Mouse (Mus musculus) limb, embryonic 11.5 days (tissue): ENCODE results near the gene Hnrnpm. TPM values are rescaled to one million over a fixed set of nuclear protein-coding genes. Genes with fewer than 3 reads are reported as not detected.
A peak's percentile ranks its signal among the peaks of the same experiment; 100 is the strongest.

Experiments used
- ATAC-seq: fragments of 200-750 bp; cut with Nextera tagmentation; 2 replicates; pipeline ENCODE4 v1.8.0; 2017; ENCODE audit warnings: low read depth; ENCODE audit not compliant: insufficient number of reproducible peaks, low FRiP score, low TSS enrichment
- DNase-seq: peaks from one replicate; pipeline ENCODE4 v3.0.0-alpha.2; 2015; ENCODE audit warnings: low spot score
- H3K27ac ChIP-seq: fragments of 300-500 bp; sonication (generic); replicated peaks from 2 replicates; pipeline ENCODE4 v1.5.1; 2014; ENCODE audit warnings: low read depth, mild to moderate bottlenecking, low read length
- H3K27me3 ChIP-seq: fragments of 300-500 bp; sonication (generic); 2 replicates; pipeline ENCODE4 v1.6.1; 2014; ENCODE audit warnings: mild to moderate bottlenecking, low read length, mixed read lengths; ENCODE audit not compliant: control insufficient read depth, insufficient read depth
- H3K36me3 ChIP-seq: fragments of 300-500 bp; sonication (generic); 2 replicates; pipeline ENCODE4 v1.6.1; 2014; ENCODE audit warnings: mild to moderate bottlenecking, low read length, moderate library complexity, mixed read lengths; ENCODE audit not compliant: control insufficient read depth, insufficient read depth
- H3K4me1 ChIP-seq: fragments of 300-500 bp; sonication (generic); 2 replicates; pipeline ENCODE4 v1.6.1; 2014; ENCODE audit warnings: low read length, mixed read lengths; ENCODE audit not compliant: control insufficient read depth, insufficient read depth
- H3K4me2 ChIP-seq: fragments of 300-500 bp; sonication (generic); 2 replicates; pipeline ENCODE4 v1.6.1; 2014; ENCODE audit warnings: low read depth, mild to moderate bottlenecking, moderate library complexity; ENCODE audit not compliant: severe bottlenecking
- H3K4me3 ChIP-seq: fragments of 300-500 bp; sonication (generic); 2 replicates; pipeline ENCODE4 v1.5.1; 2014; ENCODE audit warnings: low read depth, low read length
- H3K9ac ChIP-seq: fragments of 300-500 bp; sonication (generic); 2 replicates; pipeline ENCODE4 v1.6.1; 2014; ENCODE audit warnings: mild to moderate bottlenecking, low read length
- H3K9me3 ChIP-seq: fragments of 300-500 bp; sonication (generic); 2 replicates; pipeline ENCODE4 v1.6.1; 2016; ENCODE audit warnings: low read length; ENCODE audit not compliant: control insufficient read depth
- WGBS: fragments of 180-500 bp; shearing (Covaris S2); extraction: QIAGEN DNeasy Blood & Tissue Kit; methylation state at CpG from one replicate; pipeline ENCODE4 v1.1.7; 2014; 5-methylcytosine and 5-hydroxymethylcytosine counted together
- polyA plus RNA-seq: library from polyadenylated mRNA; unstranded; fragments of >200 nt; fragmentation: Nextera tagmentation; extraction: Ambion mirVana; gene quantifications from 2 replicates; pipeline ENCODE4 v1.2.1, GENCODE M21; 2014

The Hnrnpm gene
- polyA plus RNA-seq, 1 experiment from 2014 or later = 644 TPM

DNA sequence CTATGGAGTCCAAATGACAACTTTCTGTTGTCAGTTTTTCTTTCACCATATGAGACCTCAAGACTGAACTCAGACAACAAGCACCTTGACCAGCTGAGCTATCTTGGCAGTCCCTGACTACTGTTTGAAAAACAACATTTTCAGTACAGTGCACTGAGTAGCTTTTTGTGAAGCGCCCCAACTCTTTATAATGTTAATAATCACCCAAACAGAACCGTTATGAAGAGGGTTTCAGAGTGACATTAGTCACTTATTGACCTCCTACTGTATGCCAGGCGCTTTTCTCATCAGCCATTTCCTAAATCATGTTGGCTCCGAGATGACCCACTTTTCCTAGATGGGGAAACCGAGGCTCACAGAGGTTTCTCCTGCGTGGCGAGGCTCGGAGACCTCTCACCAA lies 31.3 kb upstream of the Hnrnpm start:
- peaks cover 4% of the 10 kb centered on the region; the same call in 1 of the 2 replicates for H3K4me1 ChIP-seq
- no peaks in the 10 kb centered on the region for H3K36me3 ChIP-seq
- no peaks in the 10 kb centered on the region for H3K9me3 ChIP-seq
- no peak overlapping the region for H3K27ac ChIP-seq
- peak overlapping the region; percentile 71 for H3K4me2 ChIP-seq
- H3K27me3 ChIP-seq = no peaks in the 10 kb centered on the region
- H3K9ac ChIP-seq = peak overlapping the region; percentile 65
- H3K4me3 ChIP-seq = peak overlapping the region; percentile 77
- 9% methylated on average over 8 of the region's 8 CpGs for WGBS
- no peak for ATAC-seq
- no peak for DNase-seq

DNA sequence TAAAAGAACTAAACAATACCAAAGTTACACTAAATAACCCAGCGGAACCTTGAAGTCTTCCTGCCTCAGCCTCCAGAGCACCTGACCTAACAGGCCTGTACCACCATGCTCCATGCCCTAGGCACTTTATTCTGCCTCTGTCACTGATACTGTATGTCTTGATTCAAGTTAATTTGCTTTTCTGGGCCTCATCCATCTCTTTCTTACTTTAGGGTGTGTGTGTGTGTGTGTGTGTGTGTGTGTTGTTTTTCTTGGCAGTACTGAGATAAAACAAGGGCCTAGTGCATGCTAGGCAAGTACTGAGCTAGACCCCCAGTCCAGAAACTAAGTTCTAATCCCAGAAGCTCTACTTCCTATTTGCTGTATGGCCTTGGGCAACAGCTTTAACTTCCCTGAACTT lies 30.6 kb upstream of the Hnrnpm start:
- no peaks in the 10 kb centered on the region for H3K9me3 ChIP-seq
- no peak for DNase-seq
- H3K27me3 ChIP-seq = no peaks in the 10 kb centered on the region
- no peak overlapping the region for H3K9ac ChIP-seq
- H3K4me2 ChIP-seq = no peak overlapping the region
- WGBS = 96% methylated on average over 1 of the region's 1 CpGs
- no peak overlapping the region for H3K27ac ChIP-seq
- no peaks in the 10 kb centered on the region for H3K36me3 ChIP-seq
- ATAC-seq = no peak
- no peak overlapping the region for H3K4me3 ChIP-seq
- H3K4me1 ChIP-seq = peaks cover 4% of the 10 kb centered on the region; the same call in 1 of the 2 replicates

DNA sequence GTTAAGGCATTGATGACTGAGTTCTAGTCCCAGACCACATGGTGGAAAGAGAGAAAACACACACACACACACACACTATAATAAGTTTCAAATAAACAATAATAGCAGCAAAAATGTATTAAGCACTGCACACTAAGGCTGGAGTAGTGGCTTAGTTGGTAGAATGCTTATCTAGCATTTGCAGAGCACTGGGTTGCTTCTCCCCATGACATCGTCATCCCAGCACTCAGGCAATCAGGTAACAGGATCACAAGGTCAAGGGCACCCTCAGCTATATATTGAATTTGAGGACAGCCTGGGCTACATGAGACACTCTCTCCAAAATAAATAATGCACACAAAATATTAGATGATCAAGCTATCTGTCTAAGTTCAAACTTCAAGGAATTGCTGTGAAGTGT lies 28.1 kb upstream of the Hnrnpm start:
- no peak overlapping the region for H3K4me3 ChIP-seq
- H3K9ac ChIP-seq = no peak overlapping the region
- H3K4me2 ChIP-seq = no peak overlapping the region
- H3K27me3 ChIP-seq = no peaks in the 10 kb centered on the region
- ATAC-seq = no peak
- H3K9me3 ChIP-seq = no peaks in the 10 kb centered on the region
- H3K27ac ChIP-seq = no peak overlapping the region
- peaks cover 4% of the 10 kb centered on the region; the same call in 1 of the 2 replicates for H3K4me1 ChIP-seq
- no peaks in the 10 kb centered on the region for H3K36me3 ChIP-seq
- WGBS = 83% methylated on average over 1 of the region's 1 CpGs
- no peak for DNase-seq

- DNase-seq = no peak
- no peak for ATAC-seq
- WGBS = 79% methylated on average over 5 of the region's 5 CpGs
- Histone ChIP-seq H3K27me3 (no peaks in the 10 kb centered on the region), H3K36me3 (0 out of 2 replicates have a peak, but pooled peaks cover 2% of the 10 kb centered on the region), H3K9me3 (no peaks in the 10 kb centered on the region), H3K27ac (no peak overlapping the region), H3K4me3 (no peak overlapping the region), H3K4me1 (peaks cover 4% of the 10 kb centered on the region; the same call in 1 of the 2 replicates), H3K9ac (no peak overlapping the region), H3K4me2 (no peak overlapping the region)
Observed at GRCm38 (mm10) chr17:33713271-33713670, 26.6 kb upstream of the Hnrnpm start.

DNA sequence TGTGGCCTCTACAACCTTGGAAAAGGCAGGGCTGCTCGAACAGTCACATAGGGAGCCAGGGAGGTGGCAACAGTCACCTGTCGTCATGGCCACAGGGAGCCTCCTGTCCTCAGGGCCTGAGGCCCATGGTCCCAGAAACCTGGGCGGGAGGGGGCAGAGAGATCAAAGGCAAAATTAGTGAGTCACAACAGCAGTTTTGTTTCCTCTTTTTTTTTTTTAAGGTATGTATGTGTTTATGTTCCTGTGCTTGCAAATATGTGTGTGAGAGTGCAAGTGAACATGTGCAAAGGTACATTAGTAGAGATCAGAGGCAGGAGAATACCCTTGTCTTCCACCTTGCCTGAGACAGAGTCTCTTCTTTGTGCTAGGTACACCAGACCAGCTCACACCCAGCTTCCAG lies 23.2 kb upstream of the Hnrnpm start:
- 82% methylated on average over 3 of the region's 3 CpGs for WGBS
- Histone ChIP-seq H3K4me2 (no peak overlapping the region), H3K27ac (no peak overlapping the region), H3K4me1 (no peaks in the 10 kb centered on the region), H3K9me3 (no peaks in the 10 kb centered on the region), H3K36me3 (0 out of 2 replicates have a peak, but pooled peaks cover 4% of the 10 kb centered on the region), H3K4me3 (no peak overlapping the region), H3K9ac (no peak overlapping the region), H3K27me3 (no peaks in the 10 kb centered on the region)
- no peak for DNase-seq
- no peak for ATAC-seq

- DNase-seq (no peak), ATAC-seq (no peak)
- 0 out of 2 replicates have a peak, but pooled peaks cover 5% of the 10 kb centered on the region for H3K36me3 ChIP-seq
- H3K4me3 ChIP-seq = no peak overlapping the region
- WGBS = 89% methylated on average over 9 of the region's 9 CpGs
- H3K27ac ChIP-seq = no peak overlapping the region
- H3K9ac ChIP-seq = no peak overlapping the region
- H3K27me3 ChIP-seq = no peaks in the 10 kb centered on the region
- H3K9me3 ChIP-seq = no peaks in the 10 kb centered on the region
- no peaks in the 10 kb centered on the region for H3K4me1 ChIP-seq
- no peak overlapping the region for H3K4me2 ChIP-seq
Observed at GRCm38 (mm10) chr17:33703091-33703490, 16.4 kb upstream of the Hnrnpm start.

GRCm38 (mm10) chr17:33702178-33702577 lies 15.5 kb upstream of the Hnrnpm start:
- no peak overlapping the region for H3K4me3 ChIP-seq
- H3K9me3 ChIP-seq = no peaks in the 10 kb centered on the region
- H3K4me2 ChIP-seq = no peak overlapping the region
- H3K9ac ChIP-seq = no peak overlapping the region
- no peak overlapping the region for H3K27ac ChIP-seq
- no peak for ATAC-seq
- 81% methylated on average over 1 of the region's 1 CpGs for WGBS
- H3K4me1 ChIP-seq = no peaks in the 10 kb centered on the region
- DNase-seq = no peak
- H3K36me3 ChIP-seq = peaks cover 9% of the 10 kb centered on the region; the same call in 1 of the 2 replicates
- H3K27me3 ChIP-seq = no peaks in the 10 kb centered on the region

DNA sequence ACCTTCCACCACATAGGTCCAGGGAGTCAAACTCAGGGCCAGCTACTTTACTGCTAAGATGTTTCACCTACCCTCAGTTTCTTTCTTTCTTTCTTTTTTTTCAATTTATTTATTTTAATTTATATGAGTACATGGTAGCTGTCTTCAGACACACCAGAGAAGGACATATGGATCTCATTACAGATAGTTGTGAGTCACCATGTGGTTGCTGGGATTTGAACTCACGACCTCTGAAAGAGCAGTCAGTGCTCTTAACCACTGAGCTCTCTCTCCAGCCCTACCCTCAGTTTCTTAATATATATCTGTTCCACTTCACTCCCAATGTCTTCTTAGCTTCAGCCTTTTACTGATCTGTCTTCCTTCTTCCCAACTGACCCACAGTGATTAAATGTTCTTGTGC lies 8.8 kb upstream of the Hnrnpm start:
- ATAC-seq (no peak), DNase-seq (no peak)
- Histone ChIP-seq H3K36me3 (peaks cover 9% of the 10 kb centered on the region; the same call in 1 of the 2 replicates), H3K9ac (no peak overlapping the region), H3K9me3 (no peaks in the 10 kb centered on the region), H3K27me3 (no peaks in the 10 kb centered on the region), H3K4me3 (no peak overlapping the region), H3K27ac (no peak overlapping the region), H3K4me2 (no peak overlapping the region), H3K4me1 (no peaks in the 10 kb centered on the region)
- 68% methylated on average over 1 of the region's 1 CpGs for WGBS

DNA sequence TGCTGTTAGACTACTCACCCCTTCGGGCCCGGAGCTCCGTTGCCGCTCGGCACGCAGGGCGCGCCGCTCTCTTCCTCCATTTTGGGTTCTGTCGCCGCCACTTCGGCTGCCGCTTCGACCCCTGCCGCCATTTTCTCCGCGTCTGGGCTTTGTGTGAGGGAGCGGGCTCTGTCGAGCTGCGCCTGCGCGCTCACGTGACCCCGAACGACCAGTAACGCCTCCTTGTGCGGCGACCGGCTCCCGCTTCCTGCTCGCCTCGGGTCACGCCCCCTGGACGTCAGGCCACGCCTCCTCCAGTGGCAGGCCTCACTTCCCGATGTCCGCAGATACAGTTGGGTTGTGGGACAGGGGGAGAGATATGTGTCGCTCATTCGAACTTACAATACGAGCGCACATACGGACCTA lies 1.4 kb downstream of the Hnrnpm start:
- peak overlapping the region; percentile 98 for H3K4me2 ChIP-seq
- H3K9ac ChIP-seq = peak overlapping the region; percentile 100
- under 1% methylated on average over 42 of the region's 42 CpGs for WGBS
- peaks cover 2% of the 10 kb centered on the region; the same call in 1 of the 2 replicates for H3K36me3 ChIP-seq
- DNase-seq (peak; percentile 97), ATAC-seq (peak; percentile 97)
- peak overlapping the region; percentile 94 for H3K4me3 ChIP-seq
- peaks cover 15% of the 10 kb centered on the region for H3K4me1 ChIP-seq
- peak overlapping the region; percentile 86 for H3K27ac ChIP-seq
- H3K27me3 ChIP-seq = no peaks in the 10 kb centered on the region
- no peaks in the 10 kb centered on the region for H3K9me3 ChIP-seq
